Mouse (Mus musculus) small intestine, adult 2 months (tissue): Measurements from ENCODE around the gene Atp1b2.

ENCODE experiments used
- CTCF ChIP-seq: fragments of 200-500 bp; IDR thresholded peaks from 2 replicates; pipeline ENCODE4 v1.5.1; 2012; ENCODE audit warnings: low read depth, mild to moderate bottlenecking, control low read depth, inconsistent platforms, low read length, moderate library complexity, mixed read lengths; ENCODE audit not compliant: insufficient replicate concordance, insufficient read length; ENCODE audit errors: extremely low read depth
- POLR2A ChIP-seq: fragments of 200-500 bp; IDR thresholded peaks from 2 replicates; pipeline ENCODE4 v1.6.1; 2012; ENCODE audit warnings: low read depth, mild to moderate bottlenecking, control low read depth, inconsistent platforms, low read length, moderate library complexity

DNA sequence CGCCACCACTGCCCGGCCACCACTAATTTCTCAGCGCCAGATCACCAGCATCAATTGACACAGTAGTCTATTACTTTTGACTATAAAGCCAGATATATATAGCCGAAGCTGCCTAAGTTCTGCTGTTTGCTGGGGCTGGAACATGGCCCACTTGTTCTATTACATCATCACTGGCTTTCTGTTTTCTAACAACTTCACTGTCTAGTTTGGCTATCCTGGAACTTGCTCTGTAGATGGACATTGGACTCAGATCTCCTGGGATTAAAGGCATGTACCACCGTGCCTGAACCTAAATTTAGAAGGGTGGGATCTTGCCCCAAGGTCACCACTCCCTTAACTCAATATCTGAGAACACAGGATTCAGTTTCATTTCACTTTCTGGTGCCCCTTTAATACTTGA is 40.1 kb upstream of the Atp1b2 start:
- TF ChIP-seq CTCF (no peak), POLR2A (no peak)
